Mouse (Mus musculus): ENCODE measurements around the gene Med25. TPM values are rescaled to one million over a fixed set of nuclear protein-coding genes. Genes with fewer than 3 reads are reported as not detected.

Gene Med25
- total RNA-seq, 2 experiments from 2014 or later: 5.3 to 6.5 TPM

- no peak for ATAC-seq (replicated peaks; ENCODE audit: low FRiP score, poor library complexity, severe bottlenecking)
Measured at GRCm38 (mm10) chr7:44850789-44851624, 41.5 kb downstream of the Med25 start.

GRCm38 (mm10) chr7:44850146-44850545 lies 42.4 kb downstream of the Med25 start:
- ATAC-seq (replicated peaks; ENCODE audit: low FRiP score, poor library complexity, severe bottlenecking): no peak

- peak; percentile 60 for ATAC-seq (replicated peaks; ENCODE audit: low FRiP score, poor library complexity, severe bottlenecking)
Measured at GRCm38 (mm10) chr7:44849416-44850111, 42.9 kb downstream of the Med25 start.

GRCm38 (mm10) chr7:44848561-44849415 lies 43.7 kb downstream of the Med25 start, which contains the start of the genes Akt1s1 and Tbc1d17:
Akt1s1 (plus strand) TSS chr7:44848991.
Tbc1d17 (minus strand) TSS chr7:44849079.
- peak; percentile 76 for ATAC-seq (replicated peaks; ENCODE audit: low FRiP score, poor library complexity, severe bottlenecking)

- no peak for ATAC-seq (replicated peaks; ENCODE audit: low FRiP score, poor library complexity, severe bottlenecking)
Measured at GRCm38 (mm10) chr7:44847772-44848171, 44.7 kb downstream of the Med25 start.

GRCm38 (mm10) chr7:44846804-44847203 lies 45.7 kb downstream of the Med25 start:
- ATAC-seq (replicated peaks; ENCODE audit: low FRiP score, poor library complexity, severe bottlenecking): no peak

- ATAC-seq (replicated peaks; ENCODE audit: low FRiP score, poor library complexity, severe bottlenecking): no peak
Measured at GRCm38 (mm10) chr7:44845006-44845405, 47.5 kb downstream of the Med25 start.

- no peak for ATAC-seq (replicated peaks; ENCODE audit: low FRiP score, poor library complexity, severe bottlenecking)
Measured at GRCm38 (mm10) chr7:44841825-44842463, 50.6 kb downstream of the Med25 start.

- ATAC-seq (replicated peaks; ENCODE audit: low FRiP score, poor library complexity, severe bottlenecking): no peak
Measured at GRCm38 (mm10) chr7:44840426-44840825, 52.1 kb downstream of the Med25 start.

GRCm38 (mm10) chr7:44839491-44840191 lies 52.9 kb downstream of the Med25 start:
- no peak for ATAC-seq (replicated peaks; ENCODE audit: low FRiP score, poor library complexity, severe bottlenecking)

GRCm38 (mm10) chr7:44839171-44839490 lies 53.4 kb downstream of the Med25 start:
- no peak for ATAC-seq (replicated peaks; ENCODE audit: low FRiP score, poor library complexity, severe bottlenecking)

- ATAC-seq (replicated peaks; ENCODE audit: low FRiP score, poor library complexity, severe bottlenecking): no peak
Measured at GRCm38 (mm10) chr7:44838073-44838472, 54.4 kb downstream of the Med25 start.

- no peak for ATAC-seq (replicated peaks; ENCODE audit: low FRiP score, poor library complexity, severe bottlenecking)
Measured at GRCm38 (mm10) chr7:44836423-44837053, 56.0 kb downstream of the Med25 start.

GRCm38 (mm10) chr7:44836016-44836404 lies 56.5 kb downstream of the Med25 start:
- no peak for ATAC-seq (replicated peaks; ENCODE audit: low FRiP score, poor library complexity, severe bottlenecking)

GRCm38 (mm10) chr7:44835373-44836015 lies 57.0 kb downstream of the Med25 start:
- ATAC-seq (replicated peaks; ENCODE audit: low FRiP score, poor library complexity, severe bottlenecking): no peak

- ATAC-seq (replicated peaks; ENCODE audit: low FRiP score, poor library complexity, severe bottlenecking): no peak
Measured at GRCm38 (mm10) chr7:44832763-44833162, 59.7 kb downstream of the Med25 start.

GRCm38 (mm10) chr7:44828706-44829105 lies 63.8 kb downstream of the Med25 start:
- no peak for ATAC-seq (replicated peaks; ENCODE audit: low FRiP score, poor library complexity, severe bottlenecking)

- no peak for ATAC-seq (replicated peaks; ENCODE audit: low FRiP score, poor library complexity, severe bottlenecking)
Measured at GRCm38 (mm10) chr7:44826771-44827170, 65.7 kb downstream of the Med25 start.

All from erythroblast, adult 5-6 weeks (primary cell).